27 mouse cellular contexts compared by ENCODE assay signal in the genomic region with DNA sequence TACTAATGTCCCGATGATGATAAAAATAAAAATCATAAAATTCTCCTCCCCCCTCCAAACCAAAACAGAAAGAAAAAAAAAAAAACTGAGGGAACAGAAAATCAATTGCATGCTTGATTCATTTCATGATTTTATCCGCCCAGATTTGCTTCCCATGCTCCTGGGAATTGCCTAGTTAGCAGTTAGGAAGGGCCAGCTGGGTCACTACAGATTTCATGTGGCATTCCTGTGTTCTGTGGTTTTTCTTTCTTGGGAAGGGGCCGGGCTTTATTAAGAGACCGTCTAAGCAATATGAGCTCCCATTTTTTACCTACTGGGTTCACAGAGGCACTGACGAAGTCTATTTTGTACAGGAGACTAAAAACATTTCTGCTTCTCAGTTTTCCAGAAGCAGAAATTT.
A peak's percentile ranks its signal among the peaks of the same experiment; 100 is the strongest.
DNase-seq lines count a peak whose midpoint lies in the region; ATAC-seq lines count a peak whose summit lies in the region.
"Had no signal": no experiment of that assay in that cellular context is flagged by ENCODE, and none has a peak within 500 bp of the region (broad histone marks: within the 10 kb centered on the region; RNA-seq: fewer than 3 reads in every experiment).

No protein-coding gene starts in this region.

- no peak overlapping the region for H3K9ac ChIP-seq in embryonic facial prominence, embryonic 14.5 days (ENCODE audit: low read depth, low read length)
- no peak overlapping the region for H3K9ac ChIP-seq in kidney, embryonic 16.5 days (replicated peaks; ENCODE audit: low read length)
- H3K9ac ChIP-seq in kidney, embryonic 14.5 days (ENCODE audit: low read depth, low read length), result no peak overlapping the region
- H3K9ac ChIP-seq in neural tube, embryonic 11.5 days (ENCODE audit: low read length), result no peak overlapping the region
- no peak overlapping the region for H3K9ac ChIP-seq in neural tube, embryonic 15.5 days (replicated peaks)
- H3K9ac ChIP-seq: forebrain, postnatal 0 days; limb, embryonic 12.5 days; lung, embryonic 15.5 days; midbrain, embryonic 13.5 days had no signal

- no peaks in the 10 kb centered on the region for H3K9me3 ChIP-seq in embryonic facial prominence, embryonic 14.5 days (ENCODE audit: control insufficient read depth, low read length)
- H3K9me3 ChIP-seq in embryonic facial prominence, embryonic 10.5 days, result no peaks in the 10 kb centered on the region
- H3K9me3 ChIP-seq in kidney, embryonic 16.5 days (ENCODE audit: low read length), result no peaks in the 10 kb centered on the region
- no peaks in the 10 kb centered on the region for H3K9me3 ChIP-seq in kidney, embryonic 14.5 days (ENCODE audit: control insufficient read depth, low read length)
- H3K9me3 ChIP-seq in neural tube, embryonic 11.5 days (ENCODE audit: control insufficient read depth, low read length), result no peaks in the 10 kb centered on the region
- H3K9me3 ChIP-seq in neural tube, embryonic 15.5 days (replicated peaks), result no peaks in the 10 kb centered on the region
- H3K9me3 ChIP-seq: hindbrain, embryonic 10.5 days; limb, embryonic 12.5 days; lung, embryonic 15.5 days; midbrain, embryonic 13.5 days had no signal

- peak; percentile 65 for DNase-seq in embryonic facial prominence, embryonic 14.5 days (ENCODE audit: low spot score)
- no peak for DNase-seq in embryonic facial prominence, embryonic 10.5 days (ENCODE audit: low spot score)
- DNase-seq in neural tube, embryonic 11.5 days (ENCODE audit: low spot score), result peak; percentile 12
- peak; percentile 22 for DNase-seq in mesoderm, embryonic 11.5 days (ENCODE audit: low read depth, low spot score)
- no peak for DNase-seq in thymus, postnatal 10 days (ENCODE audit: low spot score in 2 of 2)
- DNase-seq: adrenal gland, postnatal 10 days; cerebellum, adult 11 months; cerebellum, adult 9-10 months; cerebellum, postnatal 36 days; forebrain, postnatal 0 days; gastrocnemius, postnatal 14 days; heart, postnatal 14 days; kidney, adult 2 months; kidney, postnatal 14 days; layer of hippocampus, adult 9-11 months; right cerebral cortex, adult 18-20 months; spleen, adult 18-20 months; thymus, postnatal 25 days had no signal

- H3K27ac ChIP-seq in embryonic facial prominence, embryonic 14.5 days (replicated peaks; ENCODE audit: low read depth, low read length), result no peak overlapping the region
- no peak overlapping the region for H3K27ac ChIP-seq in embryonic facial prominence, embryonic 10.5 days (replicated peaks)
- no peak overlapping the region for H3K27ac ChIP-seq in kidney, embryonic 16.5 days (ENCODE audit: low read length)
- no peak overlapping the region; the same call in 1 of the 2 replicates for H3K27ac ChIP-seq in kidney, embryonic 14.5 days (ENCODE audit: low read depth, low read length)
- no peak overlapping the region for H3K27ac ChIP-seq in neural tube, embryonic 11.5 days (ENCODE audit: low read depth, low read length)
- H3K27ac ChIP-seq in neural tube, embryonic 15.5 days (replicated peaks), result no peak overlapping the region
- H3K27ac ChIP-seq: hindbrain, embryonic 10.5 days; limb, embryonic 12.5 days; lung, embryonic 15.5 days; midbrain, embryonic 13.5 days had no signal

- H3K4me1 ChIP-seq in embryonic facial prominence, embryonic 14.5 days (ENCODE audit: control insufficient read depth, insufficient read depth, low read length), result peaks cover 3% of the 10 kb centered on the region; the same call in 1 of the 2 replicates
- no peaks in the 10 kb centered on the region for H3K4me1 ChIP-seq in embryonic facial prominence, embryonic 10.5 days
- no peaks in the 10 kb centered on the region for H3K4me1 ChIP-seq in kidney, embryonic 16.5 days (ENCODE audit: insufficient read depth, low read length)
- no peaks in the 10 kb centered on the region for H3K4me1 ChIP-seq in kidney, embryonic 14.5 days (ENCODE audit: control insufficient read depth, insufficient read depth, low read length)
- no peaks in the 10 kb centered on the region for H3K4me1 ChIP-seq in neural tube, embryonic 11.5 days (ENCODE audit: control insufficient read depth, insufficient read depth, low read length)
- H3K4me1 ChIP-seq in neural tube, embryonic 15.5 days, result no peaks in the 10 kb centered on the region
- H3K4me1 ChIP-seq: hindbrain, embryonic 10.5 days; limb, embryonic 12.5 days; lung, embryonic 15.5 days; midbrain, embryonic 13.5 days had no signal

- WGBS in embryonic facial prominence, embryonic 14.5 days, result 38% methylated on average over 5 of the region's 5 CpGs
- WGBS in embryonic facial prominence, embryonic 10.5 days, result 69% methylated on average over 5 of the region's 5 CpGs
- WGBS in kidney, embryonic 16.5 days, result 36% methylated on average over 5 of the region's 5 CpGs
- 36% methylated on average over 5 of the region's 5 CpGs for WGBS in kidney, embryonic 14.5 days
- 58% methylated on average over 5 of the region's 5 CpGs for WGBS in neural tube, embryonic 11.5 days
- 53% methylated on average over 5 of the region's 5 CpGs for WGBS in neural tube, embryonic 15.5 days

- no peak for ATAC-seq in embryonic facial prominence, embryonic 14.5 days (ENCODE audit: low read depth)
- no peak for ATAC-seq in kidney, embryonic 16.5 days (ENCODE audit: low FRiP score, low TSS enrichment)
- ATAC-seq in kidney, embryonic 14.5 days (ENCODE audit: low FRiP score, low TSS enrichment), result no peak
- ATAC-seq in neural tube, embryonic 11.5 days (ENCODE audit: insufficient read depth, low FRiP score, low TSS enrichment), result peak; percentile 51; the same call in 1 of the 2 replicates
- no peak for ATAC-seq in neural tube, embryonic 15.5 days (ENCODE audit: low FRiP score)
- ATAC-seq: forebrain, postnatal 0 days; midbrain, embryonic 13.5 days; Patski had no signal

- H3K4me3 ChIP-seq in embryonic facial prominence, embryonic 14.5 days (ENCODE audit: low read depth, low read length), result no peak overlapping the region
- H3K4me3 ChIP-seq in embryonic facial prominence, embryonic 10.5 days, result no peak overlapping the region
- no peak overlapping the region for H3K4me3 ChIP-seq in kidney, embryonic 16.5 days (ENCODE audit: low read length)
- H3K4me3 ChIP-seq in kidney, embryonic 14.5 days (ENCODE audit: low read length), result no peak overlapping the region
- H3K4me3 ChIP-seq in neural tube, embryonic 11.5 days (ENCODE audit: low read depth, low read length), result no peak overlapping the region
- no peak overlapping the region for H3K4me3 ChIP-seq in neural tube, embryonic 15.5 days (replicated peaks)
- H3K4me3 ChIP-seq: hindbrain, embryonic 10.5 days; limb, embryonic 12.5 days; lung, embryonic 15.5 days; midbrain, embryonic 13.5 days had no signal

- no peak overlapping the region for H3K4me2 ChIP-seq in embryonic facial prominence, embryonic 14.5 days (ENCODE audit: low read depth, low read length)
- H3K4me2 ChIP-seq in kidney, embryonic 16.5 days (replicated peaks; ENCODE audit: low read depth, low read length), result 0 out of 2 replicates have a peak overlapping the region, but pooled peaks have one; percentile 8
- no peak overlapping the region for H3K4me2 ChIP-seq in kidney, embryonic 14.5 days (replicated peaks; ENCODE audit: low read depth, low read length)
- H3K4me2 ChIP-seq in neural tube, embryonic 11.5 days (ENCODE audit: low read depth), result no peak overlapping the region
- H3K4me2 ChIP-seq in neural tube, embryonic 15.5 days, result no peak overlapping the region
- H3K4me2 ChIP-seq: limb, embryonic 12.5 days; liver, embryonic 11.5 days; lung, embryonic 15.5 days; midbrain, embryonic 13.5 days had no signal

- no peaks in the 10 kb centered on the region for H3K27me3 ChIP-seq in embryonic facial prominence, embryonic 14.5 days (replicated peaks; ENCODE audit: control insufficient read depth, insufficient read depth, low read length)
- no peaks in the 10 kb centered on the region for H3K27me3 ChIP-seq in embryonic facial prominence, embryonic 10.5 days (replicated peaks; ENCODE audit: low read depth, poor library complexity, severe bottlenecking)
- H3K27me3 ChIP-seq in kidney, embryonic 16.5 days (ENCODE audit: insufficient read depth, low read length), result no peaks in the 10 kb centered on the region
- H3K27me3 ChIP-seq in kidney, embryonic 14.5 days (ENCODE audit: control insufficient read depth, insufficient read depth, low read length), result no peaks in the 10 kb centered on the region
- no peaks in the 10 kb centered on the region for H3K27me3 ChIP-seq in neural tube, embryonic 11.5 days (ENCODE audit: control insufficient read depth, insufficient read depth, low read length)
- H3K27me3 ChIP-seq in neural tube, embryonic 15.5 days (replicated peaks), result no peaks in the 10 kb centered on the region
- H3K27me3 ChIP-seq: limb, embryonic 12.5 days; lung, embryonic 15.5 days; midbrain, embryonic 13.5 days; Patski had no signal

- H3K36me3 ChIP-seq in embryonic facial prominence, embryonic 14.5 days (ENCODE audit: control insufficient read depth, insufficient read depth, low read length), result no peaks in the 10 kb centered on the region
- no peaks in the 10 kb centered on the region for H3K36me3 ChIP-seq in embryonic facial prominence, embryonic 10.5 days (replicated peaks)
- no peaks in the 10 kb centered on the region for H3K36me3 ChIP-seq in kidney, embryonic 16.5 days (ENCODE audit: insufficient read depth, low read length)
- H3K36me3 ChIP-seq in kidney, embryonic 14.5 days (ENCODE audit: control insufficient read depth, insufficient read depth, low read length), result no peaks in the 10 kb centered on the region
- H3K36me3 ChIP-seq in neural tube, embryonic 11.5 days (ENCODE audit: control insufficient read depth, insufficient read depth, low read length), result no peaks in the 10 kb centered on the region
- no peaks in the 10 kb centered on the region for H3K36me3 ChIP-seq in neural tube, embryonic 15.5 days
- H3K36me3 ChIP-seq: hindbrain, embryonic 10.5 days; limb, embryonic 12.5 days; lung, embryonic 15.5 days; midbrain, embryonic 13.5 days had no signal

Comparison
In these comparisons a context has a peak if more than half of its experiments do, and no peak if none do; other contexts are left out.
1. DNase-seq: peak in embryonic facial prominence, embryonic 14.5 days (single experiment), neural tube, embryonic 11.5 days (single experiment) and mesoderm, embryonic 11.5 days (single experiment); none in embryonic facial prominence, embryonic 10.5 days (single experiment) and thymus, postnatal 10 days (0 of 2).